Mouse (Mus musculus) lung, postnatal 0 days (tissue): ENCODE results near the gene Mcu.

Source experiments
- CTCF ChIP-seq: IDR thresholded peaks from 2 replicates; pipeline ENCODE4 v1.5.1; 2016; ENCODE audit warnings: antibody characterized with exemption, mild to moderate bottlenecking
- EP300 ChIP-seq: IDR thresholded peaks from 2 replicates; pipeline ENCODE4 v1.6.1; 2016; ENCODE audit warnings: antibody characterized with exemption, mild to moderate bottlenecking, control low read depth

- no peak for TF ChIP-seq CTCF
- no peak for TF ChIP-seq EP300
Measured at GRCm38 (mm10) chr10:59548211-59548610, 68.3 kb downstream of the Mcu start.
